Mouse (Mus musculus) embryonic fibroblast, embryonic 13.5 days (primary cell): Measurements from ENCODE around the gene Ttc23.

Experiments
- CTCF ChIP-seq: IDR thresholded peaks from 2 replicates; pipeline ENCODE4 v1.5.1; 2011; ENCODE audit warnings: mild to moderate bottlenecking, control low read depth, low read length, moderate library complexity, borderline replicate concordance; ENCODE audit not compliant: insufficient read depth
- POLR2A ChIP-seq: IDR thresholded peaks from 2 replicates; pipeline ENCODE4 v1.6.1; 2011; ENCODE audit warnings: low read depth, mild to moderate bottlenecking, control low read depth, low read length, moderate library complexity

DNA sequence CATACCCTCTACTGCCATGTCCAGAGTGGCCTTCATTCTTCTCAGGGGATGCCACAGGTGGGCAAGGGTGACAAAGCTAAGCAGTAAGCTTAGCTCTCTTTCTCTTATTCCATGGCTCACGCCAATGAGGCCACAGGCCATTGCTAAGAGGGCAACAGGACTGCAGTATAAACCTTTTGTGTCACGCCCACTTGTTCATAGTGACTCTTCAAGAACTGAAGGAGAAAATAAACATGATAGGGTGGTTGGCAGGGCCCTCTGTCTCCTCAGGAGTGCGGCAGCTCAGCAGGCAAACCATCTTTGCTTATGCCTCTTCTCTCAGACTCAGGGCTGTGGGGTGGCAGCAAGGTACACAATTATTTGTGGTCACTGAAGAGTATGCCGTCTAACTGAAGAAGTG lies 81.6 kb downstream of the Ttc23 start:
- TF ChIP-seq CTCF, result no peak
- TF ChIP-seq POLR2A, result no peak
